Mouse (Mus musculus) heart, postnatal 0 days (tissue): ENCODE measurements around the gene Rhag.

Experiments
- CTCF ChIP-seq: IDR thresholded peaks from 2 replicates; pipeline ENCODE4 v1.5.1; 2016; ENCODE audit warnings: antibody characterized with exemption, control low read depth, low read depth
- EP300 ChIP-seq: IDR thresholded peaks from 2 replicates; pipeline ENCODE4 v1.6.1; 2016; ENCODE audit warnings: antibody characterized with exemption, low read depth

GRCm38 (mm10) chr17:40837308-40837707, 26.4 kb downstream of the Rhag start:
- TF ChIP-seq CTCF (peak; percentile 74), EP300 (no peak)
